Mouse (Mus musculus) ES-E14 (cell line): ENCODE measurements around the gene Psmb7. TPM values are rescaled to one million over a fixed set of nuclear protein-coding genes. Genes with fewer than 3 reads are reported as not detected.

Experiments
- DNase-seq: peaks from one replicate; pipeline ENCODE4 v3.0.0-alpha.2; 2013; ENCODE audit warnings: low read depth, low spot score
- H3K27ac ChIP-seq: 2 replicates; pipeline ENCODE4 v1.5.1; 2012; ENCODE audit warnings: low read depth, mild to moderate bottlenecking, low read length, moderate library complexity, mixed read lengths; ENCODE audit not compliant: poor library complexity, insufficient read depth, severe bottlenecking
- H3K36me3 ChIP-seq: 2 replicates; pipeline ENCODE4 v1.6.1; 2012; ENCODE audit warnings: mild to moderate bottlenecking, low read length, moderate library complexity, mixed read lengths; ENCODE audit not compliant: control insufficient read depth, poor library complexity, insufficient read depth, severe bottlenecking
- H3K4me1 ChIP-seq, 2 experiments: fragments of 150-350 bp in 1 of 2; sonication (generic) in 1 of 2; 2 replicates each; pipeline ENCODE4 v1.6.1; 2012; ENCODE audit warnings: low read length in 2 of 2, mild to moderate bottlenecking in 1 of 2, mixed read lengths in 1 of 2; ENCODE audit not compliant: control insufficient read depth in 2 of 2, insufficient read depth in 2 of 2, poor library complexity in 1 of 2
- H3K4me3 ChIP-seq, 2 experiments: fragments of 150-350 bp in 1 of 2; sonication (generic) in 1 of 2; 2 replicates each; pipeline ENCODE4 v1.5.1; 2012; ENCODE audit warnings: low read length in 2 of 2, low read depth in 1 of 2, mild to moderate bottlenecking in 1 of 2, mixed read lengths in 1 of 2; ENCODE audit not compliant: insufficient read depth in 1 of 2, poor library complexity in 1 of 2, severe bottlenecking in 1 of 2
- H3K9ac ChIP-seq: 2 replicates; pipeline ENCODE4 v1.6.1; 2012; ENCODE audit warnings: low read depth, mild to moderate bottlenecking, low read length, mixed read lengths; ENCODE audit not compliant: poor library complexity, insufficient read depth, severe bottlenecking
- H3K9me3 ChIP-seq: fragments of 150-350 bp; sonication (generic); 2 replicates; pipeline ENCODE4 v1.6.1; 2012; ENCODE audit warnings: low read depth, mild to moderate bottlenecking, low read length; ENCODE audit not compliant: control insufficient read depth, insufficient read depth
- CHD2 ChIP-seq: IDR thresholded peaks from 2 replicates; pipeline ENCODE4 v1.6.1; 2014; ENCODE audit warnings: mild to moderate bottlenecking, low read depth, low read length, inconsistent platforms
- HCFC1 ChIP-seq: IDR thresholded peaks from 2 replicates; pipeline ENCODE4 v1.6.1; 2012; ENCODE audit warnings: low read length, inconsistent platforms, borderline replicate concordance; ENCODE audit not compliant: insufficient read depth
- MAFK ChIP-seq: IDR thresholded peaks from 2 replicates; pipeline ENCODE4 v1.6.1; 2014; ENCODE audit warnings: mild to moderate bottlenecking, low read depth, low read length, inconsistent platforms; ENCODE audit not compliant: insufficient read depth
- ZC3H11A ChIP-seq: IDR thresholded peaks from 2 replicates; pipeline ENCODE4 v1.6.1; 2012; ENCODE audit warnings: low read depth, mild to moderate bottlenecking, inconsistent platforms, low read length, borderline replicate concordance
- ZNF384 ChIP-seq: IDR thresholded peaks from 2 replicates; pipeline ENCODE4 v1.6.1; 2012; ENCODE audit warnings: low read depth, low read length, inconsistent platforms
- in situ Hi-C, 2 experiments: fragments of 600-800 bp; cut with MboI; formaldehyde crosslinking; loops; one replicate each; pipeline ENCODE4 v1.15.1; 2025; ENCODE audit warnings: low sequenced_read_pairs in 2 of 2, inconsistent platforms in 1 of 2; ENCODE audit not compliant: unreplicated experiment in 2 of 2
- total RNA-seq: library from RNA; depleted of rRNA; stranded (reverse); fragments of 300-350 nt; gene quantifications from 2 replicates; pipeline ENCODE4 v1.2.3, GENCODE M21; 2012

The Psmb7 gene
- total RNA-seq, 1 experiment: 382 TPM

DNA sequence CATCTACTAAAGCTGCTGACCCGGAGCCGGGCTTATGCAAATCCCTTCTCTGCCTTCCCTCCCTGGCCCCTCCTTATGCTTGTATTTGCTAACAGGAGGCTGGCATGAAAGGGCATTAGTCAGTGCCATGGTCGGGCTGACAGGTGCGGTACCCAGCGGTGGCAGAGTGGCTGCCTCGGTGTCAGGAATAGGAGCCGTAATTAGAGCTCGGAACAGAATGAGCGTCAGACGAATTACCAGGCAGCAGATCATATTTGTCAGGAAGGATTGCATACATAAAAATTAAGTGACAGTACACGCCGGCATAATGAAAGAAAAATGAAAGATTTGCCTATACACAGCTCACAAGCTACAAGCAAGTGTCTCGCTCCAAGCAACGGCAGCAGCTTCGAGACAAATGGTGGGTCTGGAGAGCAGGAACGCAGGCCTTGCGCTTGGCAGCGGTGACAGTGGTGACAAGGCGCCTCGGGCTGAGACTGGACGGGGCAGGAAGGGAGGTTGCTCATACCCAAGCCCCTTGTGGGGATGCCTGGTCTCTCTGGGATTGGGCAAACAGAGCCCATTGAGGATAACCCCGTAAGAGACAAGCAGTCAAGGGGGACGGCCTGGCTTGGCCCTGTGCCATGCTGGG is 71.8 kb downstream of the Psmb7 start:
- Histone ChIP-seq H3K36me3 (peaks cover 18% of the 10 kb centered on the region; the same call in 1 of the 2 replicates), H3K4me3 (no peak overlapping the region), H3K9ac (no peak overlapping the region), H3K9me3 (no peaks in the 10 kb centered on the region), H3K27ac (no peak overlapping the region), H3K4me1 (no peaks in the 10 kb centered on the region)
- no peak for DNase-seq
- TF ChIP-seq HCFC1: no peak
- no peak for TF ChIP-seq MAFK
- no peak for TF ChIP-seq CHD2
- no peak for TF ChIP-seq ZC3H11A
- TF ChIP-seq ZNF384: no peak
- in situ Hi-C loops: no loop called here

GRCm38 (mm10) chr2:38562596-38562995 is 81.3 kb downstream of the Psmb7 start:
- Histone ChIP-seq H3K4me1 (peaks cover 3 to 9% of the 10 kb centered on the region in 2 experiments; a peak in 2 of 4 replicates), H3K4me3 (no peak overlapping the region), H3K27ac (no peak overlapping the region), H3K9me3 (no peaks in the 10 kb centered on the region), H3K36me3 (peaks cover 18% of the 10 kb centered on the region; the same call in 1 of the 2 replicates), H3K9ac (no peak overlapping the region)
- no peak for DNase-seq
- TF ChIP-seq ZNF384: no peak
- TF ChIP-seq CHD2: no peak
- TF ChIP-seq MAFK: no peak
- no peak for TF ChIP-seq HCFC1
- TF ChIP-seq ZC3H11A: no peak
- in situ Hi-C loops: no loop called here

DNA sequence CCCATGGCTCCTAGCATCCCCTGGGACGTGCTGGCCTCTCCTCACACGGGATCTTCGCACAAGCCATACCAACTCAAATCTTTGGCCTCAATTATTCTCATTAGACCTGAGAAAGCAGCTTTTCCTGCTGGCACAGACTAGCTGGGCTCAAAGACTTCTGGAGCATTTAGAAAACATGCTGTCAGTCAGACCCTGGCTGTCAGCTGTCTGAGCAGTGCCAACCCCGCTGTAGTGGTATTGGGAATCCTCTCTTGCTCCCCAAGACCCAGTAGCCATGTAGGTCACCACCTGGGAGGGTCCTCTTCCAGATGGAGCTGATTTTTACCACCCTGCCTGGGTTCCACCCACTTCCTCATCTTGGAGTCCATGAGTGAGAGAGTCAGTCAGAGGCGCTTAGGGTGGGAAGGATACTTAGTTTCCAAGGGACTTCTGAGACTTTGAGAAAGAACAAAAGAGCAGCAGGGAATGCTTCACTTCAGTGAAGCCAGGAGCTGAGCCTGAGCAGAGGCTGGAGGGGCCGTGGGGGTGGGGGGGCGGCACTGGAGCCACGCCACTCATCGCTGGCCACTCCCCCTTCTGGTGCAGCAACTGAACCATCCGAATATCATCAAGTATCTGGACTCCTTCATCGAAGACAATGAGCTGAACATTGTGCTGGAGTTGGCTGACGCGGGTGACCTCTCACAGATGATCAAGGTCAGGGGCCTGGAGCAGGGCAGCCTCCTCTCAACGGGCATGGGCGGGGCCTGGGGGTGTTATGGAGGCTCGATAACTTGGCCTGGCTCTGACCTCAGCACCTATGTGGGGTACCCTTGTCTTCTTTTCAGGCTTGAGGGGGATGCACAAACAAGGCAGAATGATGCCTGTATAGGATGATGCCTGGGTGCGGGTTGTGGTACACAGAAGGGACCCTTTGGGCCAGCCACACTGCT is 83.3 kb downstream of the Psmb7 start:
- H3K9ac ChIP-seq: no peak overlapping the region
- no peaks in the 10 kb centered on the region for H3K9me3 ChIP-seq
- TF ChIP-seq HCFC1 (no peak), ZC3H11A (no peak), MAFK (no peak), CHD2 (no peak)
- H3K4me3 ChIP-seq: no peak overlapping the region
- peaks cover 3 to 22% of the 10 kb centered on the region in 2 experiments; a peak in 3 of 4 replicates for H3K4me1 ChIP-seq
- peak overlapping the region; percentile 4; the same call in 1 of the 2 replicates for H3K27ac ChIP-seq
- in situ Hi-C loops: no loop called here
- H3K36me3 ChIP-seq: peaks cover 17% of the 10 kb centered on the region; the same call in 1 of the 2 replicates
- DNase-seq: no peak

- in situ Hi-C loops: no loop called here
- H3K9ac ChIP-seq: no peak overlapping the region
- H3K36me3 ChIP-seq: peaks cover 12% of the 10 kb centered on the region; the same call in 1 of the 2 replicates
- peaks cover 6 to 39% of the 10 kb centered on the region in 2 experiments for H3K4me1 ChIP-seq
- TF ChIP-seq CHD2: no peak
- no peak for TF ChIP-seq ZC3H11A
- no peak for TF ChIP-seq HCFC1
- TF ChIP-seq MAFK: no peak
- TF ChIP-seq ZNF384: no peak
- 0 out of 2 replicates have a peak overlapping the region, but pooled peaks have one; percentile 30 for H3K27ac ChIP-seq
- no peak for DNase-seq
- H3K9me3 ChIP-seq: no peaks in the 10 kb centered on the region
- no peak overlapping the region for H3K4me3 ChIP-seq
Measured at GRCm38 (mm10) chr2:38556721-38557120, 87.2 kb downstream of the Psmb7 start.
